Mouse (Mus musculus) thymus, adult 2 months (tissue): Measurements from ENCODE around the gene Gabra2. TPM values are rescaled to one million over a fixed set of nuclear protein-coding genes. Genes with fewer than 3 reads are reported as not detected.

Experiments used
- DNase-seq: peaks from one replicate; pipeline ENCODE4 v3.0.0; 2021
- H3K27ac ChIP-seq: fragments of 200-500 bp; 2 replicates; pipeline ENCODE4 v1.5.1; 2012; ENCODE audit warnings: low read length, control low read depth; ENCODE audit not compliant: control insufficient read depth, insufficient read depth
- H3K27me3 ChIP-seq: fragments of 200-500 bp; 2 replicates; pipeline ENCODE4 v1.6.1; 2012; ENCODE audit warnings: mild to moderate bottlenecking, low read length, moderate library complexity, mixed read lengths; ENCODE audit not compliant: control insufficient read depth, insufficient read depth
- H3K36me3 ChIP-seq: fragments of 200-500 bp; 2 replicates; pipeline ENCODE4 v1.6.1; 2012; ENCODE audit warnings: mild to moderate bottlenecking, low read length, moderate library complexity; ENCODE audit not compliant: control insufficient read depth, insufficient read depth
- H3K4me1 ChIP-seq: fragments of 200-500 bp; replicated peaks from 2 replicates; pipeline ENCODE4 v1.6.1; 2012; ENCODE audit warnings: low read length; ENCODE audit not compliant: control insufficient read depth, insufficient read depth
- H3K4me3 ChIP-seq: fragments of 200-500 bp; 2 replicates; pipeline ENCODE4 v1.5.1; 2012; ENCODE audit warnings: mild to moderate bottlenecking, low read length, control low read depth, moderate library complexity; ENCODE audit not compliant: control insufficient read depth, insufficient read depth
- CTCF ChIP-seq: fragments of 200-500 bp; IDR thresholded peaks from 2 replicates; pipeline ENCODE4 v1.5.1; 2012; ENCODE audit warnings: mild to moderate bottlenecking, control low read depth, low read length, moderate library complexity, borderline replicate concordance; ENCODE audit not compliant: control insufficient read depth, poor library complexity, insufficient read depth; ENCODE audit errors: extremely low read depth
- POLR2A ChIP-seq: fragments of 200-500 bp; IDR thresholded peaks from 2 replicates; pipeline ENCODE4 v1.6.1; 2012; ENCODE audit warnings: mild to moderate bottlenecking, low read length, control low read depth, moderate library complexity; ENCODE audit not compliant: control insufficient read depth, poor library complexity, insufficient read depth; ENCODE audit errors: extremely low read depth
- WGBS: fragments of 180-500 bp; shearing (Covaris S2); methylation state at CpG from one replicate; pipeline ENCODE4 v1.1.7; 2018; 5-methylcytosine and 5-hydroxymethylcytosine counted together
- polyA plus RNA-seq: library from polyadenylated mRNA; depleted of rRNA; stranded (reverse); fragments of >200 nt; gene quantifications from 2 replicates; pipeline ENCODE4 v1.2.3, GENCODE M21; 2012

Gene Gabra2
- polyA plus RNA-seq, 1 experiment: 0.07 TPM

GRCm38 (mm10) chr5:71011751-71012150, 83.9 kb downstream of the Gabra2 start:
- Histone ChIP-seq H3K4me3 (no peak overlapping the region), H3K36me3 (no peaks in the 10 kb centered on the region), H3K27me3 (no peaks in the 10 kb centered on the region), H3K4me1 (no peaks in the 10 kb centered on the region), H3K27ac (no peak overlapping the region)
- 71% methylated on average over 2 of the region's 2 CpGs for WGBS
- no peak for TF ChIP-seq CTCF
- TF ChIP-seq POLR2A: no peak
- no peak for DNase-seq

GRCm38 (mm10) chr5:71011271-71011670, 84.4 kb downstream of the Gabra2 start:
- no peak overlapping the region for H3K27ac ChIP-seq
- no peaks in the 10 kb centered on the region for H3K36me3 ChIP-seq

DNA sequence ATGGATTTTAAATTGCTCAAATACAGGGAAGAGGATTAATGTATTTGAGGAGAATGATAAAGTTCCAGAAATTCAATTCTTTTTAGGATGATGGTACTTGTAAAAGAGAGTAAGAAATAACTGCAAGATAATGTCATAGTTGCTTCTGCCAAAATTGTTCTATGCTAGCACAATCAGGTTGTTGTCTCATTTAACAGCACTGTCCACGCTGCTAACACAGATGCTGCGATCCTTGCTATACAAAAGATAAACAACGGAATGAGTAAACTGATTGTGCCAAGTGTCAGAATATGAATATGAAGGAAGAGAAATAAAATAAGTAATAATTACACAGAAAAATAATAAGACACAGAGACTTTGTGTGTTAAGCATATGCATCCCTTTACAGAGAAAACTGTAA, 84.9 kb downstream of the Gabra2 start:
- Histone ChIP-seq H3K36me3 (no peaks in the 10 kb centered on the region), H3K4me1 (no peaks in the 10 kb centered on the region), H3K27ac (no peak overlapping the region), H3K4me3 (no peak overlapping the region), H3K27me3 (no peaks in the 10 kb centered on the region)
- DNase-seq: no peak
- WGBS: 92% methylated on average over 3 of the region's 3 CpGs
- TF ChIP-seq POLR2A: no peak
- no peak for TF ChIP-seq CTCF

More at GRCm38 (mm10) chr5:71011271-71011670, 84.4 kb downstream of the Gabra2 start:
- Histone ChIP-seq H3K27me3 (no peaks in the 10 kb centered on the region), H3K4me3 (no peak overlapping the region), H3K4me1 (no peaks in the 10 kb centered on the region)
- WGBS: 73% methylated on average over 2 of the region's 2 CpGs
- TF ChIP-seq CTCF: no peak
- TF ChIP-seq POLR2A: no peak
- no peak for DNase-seq

DNA sequence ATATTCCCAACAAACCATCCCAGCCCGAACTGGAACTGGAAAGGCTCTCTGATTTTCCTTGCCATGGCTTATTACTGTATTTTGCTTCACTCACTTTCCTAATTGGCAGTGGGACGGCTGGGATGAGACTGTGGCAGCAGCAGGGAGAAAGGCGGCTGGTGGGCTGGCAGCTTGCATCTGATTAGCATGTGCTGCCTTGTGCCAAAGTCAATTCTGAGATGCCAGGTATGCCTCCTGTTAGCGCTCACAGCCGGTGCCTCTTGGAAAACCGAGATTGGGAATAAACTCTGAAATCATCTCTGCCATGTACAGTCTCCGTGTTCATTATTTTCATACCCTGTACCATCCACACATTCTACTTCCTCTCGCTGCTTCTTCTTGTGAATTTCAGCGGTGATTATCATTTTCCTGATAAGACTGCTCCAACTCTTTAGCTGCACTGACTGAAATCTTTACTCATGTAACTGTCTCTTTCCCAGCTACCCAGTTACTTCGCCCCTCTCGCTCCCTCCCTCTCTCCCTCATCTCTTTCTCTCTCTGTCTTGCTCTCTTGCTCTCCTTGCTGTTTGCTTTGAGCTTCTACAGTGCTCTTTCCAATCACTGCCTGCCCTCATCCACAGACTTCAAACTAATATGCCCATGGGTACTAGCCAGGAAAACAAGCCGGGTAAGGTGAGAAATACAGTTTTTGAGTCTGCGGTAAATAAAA, 99.9 kb downstream of the Gabra2 start:
- H3K36me3 ChIP-seq: no peaks in the 10 kb centered on the region
- H3K27me3 ChIP-seq: no peaks in the 10 kb centered on the region
- H3K4me3 ChIP-seq: no peak overlapping the region
- no peak for TF ChIP-seq POLR2A
- TF ChIP-seq CTCF: no peak
- no peaks in the 10 kb centered on the region for H3K4me1 ChIP-seq
- 85% methylated on average over 13 of the region's 13 CpGs for WGBS
- H3K27ac ChIP-seq: no peak overlapping the region
- DNase-seq: no peak

GRCm38 (mm10) chr5:70993281-70993680, 102.4 kb downstream of the Gabra2 start:
- Histone ChIP-seq H3K27me3 (no peaks in the 10 kb centered on the region), H3K4me3 (no peak overlapping the region), H3K36me3 (no peaks in the 10 kb centered on the region), H3K4me1 (no peaks in the 10 kb centered on the region), H3K27ac (no peak overlapping the region)
- 75% methylated on average over 2 of the region's 2 CpGs for WGBS
- TF ChIP-seq POLR2A (no peak), CTCF (no peak)
- DNase-seq: no peak

DNA sequence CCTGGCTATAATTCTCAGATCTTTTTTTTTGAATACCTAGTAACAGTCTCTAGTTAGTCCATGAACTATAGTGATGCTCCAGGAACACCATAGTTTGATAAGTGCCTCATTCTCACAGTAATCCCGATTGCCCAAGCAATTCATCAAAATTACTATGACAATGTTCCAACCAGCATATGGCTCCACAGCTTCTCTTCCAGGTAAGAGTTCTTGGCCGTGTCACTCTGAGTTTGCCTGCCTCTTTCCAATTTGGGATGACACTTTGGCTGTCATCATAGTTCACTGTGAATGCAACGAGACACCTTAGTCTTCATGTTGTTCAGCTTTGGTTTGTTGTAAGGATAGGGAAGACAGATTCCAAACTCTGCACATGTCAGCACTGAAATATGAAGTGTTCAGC, 104.8 kb downstream of the Gabra2 start:
- TF ChIP-seq POLR2A: no peak
- H3K4me3 ChIP-seq: no peak overlapping the region
- H3K4me1 ChIP-seq: no peaks in the 10 kb centered on the region
- 92% methylated on average over 3 of the region's 3 CpGs for WGBS
- no peaks in the 10 kb centered on the region for H3K36me3 ChIP-seq
- H3K27ac ChIP-seq: no peak overlapping the region
- DNase-seq: no peak
- H3K27me3 ChIP-seq: no peaks in the 10 kb centered on the region
